Mouse (Mus musculus): ENCODE measurements around the gene Plekha7.

GRCm38 (mm10) chr7:116327901-116328300 lies 19.7 kb upstream of the Plekha7 start:
- TF ChIP-seq POLR2A (IDR thresholded peaks at IDR 0.05; ENCODE audit: borderline replicate concordance, insufficient read depth, low read length) (no peak), CTCF (IDR thresholded peaks at IDR 0.05; ENCODE audit: borderline replicate concordance, insufficient read depth, low read depth, low read length) (no peak)
